Mouse (Mus musculus): ENCODE data around the gene Dtx2. TPM values are rescaled to one million over a fixed set of nuclear protein-coding genes. Genes with fewer than 3 reads are reported as not detected.

The Dtx2 gene
- polyA plus RNA-seq (2012; ENCODE audit: low replicate concordance): 22.8 and 36.0 TPM in 2 replicates

DNA sequence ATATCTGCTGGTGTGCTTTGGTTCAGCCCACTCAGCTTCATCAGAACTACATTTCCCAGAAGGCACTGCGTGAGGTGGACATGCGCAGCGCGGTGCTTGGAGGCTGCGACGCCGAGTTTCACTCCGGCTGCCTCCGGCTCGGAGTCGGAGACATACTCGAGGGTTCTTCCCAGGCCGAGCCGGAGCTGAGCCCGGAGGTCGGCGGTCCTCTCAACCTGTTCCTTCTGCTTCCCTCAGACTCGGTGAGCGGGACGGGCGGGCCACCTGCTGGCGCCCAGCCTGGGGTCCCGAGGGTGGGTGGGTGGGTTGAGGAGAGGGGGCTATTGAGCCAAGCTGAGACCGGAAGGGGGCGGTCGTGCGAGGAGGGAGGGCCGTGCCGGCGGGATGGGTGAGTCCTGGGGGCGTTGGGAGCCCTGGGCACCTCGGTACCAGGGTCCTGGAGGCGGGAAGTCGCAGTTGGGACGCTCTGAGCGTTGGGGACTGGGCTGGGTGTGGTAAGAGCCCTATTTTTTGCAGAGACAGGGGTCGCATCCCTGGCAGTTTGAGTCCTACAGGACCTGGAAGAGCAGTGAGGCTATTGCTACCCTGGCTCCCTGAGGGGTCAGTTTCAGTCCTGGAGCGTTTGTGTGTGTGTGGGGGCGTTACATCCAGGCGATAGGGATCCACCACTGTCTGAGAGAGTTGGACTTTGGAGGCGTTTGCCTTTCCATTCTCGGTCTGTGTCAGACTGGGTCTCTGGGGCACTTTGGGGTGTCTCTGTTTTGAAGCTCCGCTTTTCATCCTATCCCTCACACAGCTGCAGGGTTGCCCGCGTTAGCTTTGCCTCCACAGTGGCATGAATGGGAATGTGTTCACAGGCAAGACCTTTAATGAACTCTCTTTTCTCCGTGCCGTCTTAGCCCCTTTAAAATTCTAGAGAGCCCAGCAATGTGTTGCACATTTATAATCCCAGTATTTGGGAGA lies at the start of gene Dtx2:
Dtx2 (plus strand) TSS at position 76 of the 963 bp plus-strand sequence.

DNA sequence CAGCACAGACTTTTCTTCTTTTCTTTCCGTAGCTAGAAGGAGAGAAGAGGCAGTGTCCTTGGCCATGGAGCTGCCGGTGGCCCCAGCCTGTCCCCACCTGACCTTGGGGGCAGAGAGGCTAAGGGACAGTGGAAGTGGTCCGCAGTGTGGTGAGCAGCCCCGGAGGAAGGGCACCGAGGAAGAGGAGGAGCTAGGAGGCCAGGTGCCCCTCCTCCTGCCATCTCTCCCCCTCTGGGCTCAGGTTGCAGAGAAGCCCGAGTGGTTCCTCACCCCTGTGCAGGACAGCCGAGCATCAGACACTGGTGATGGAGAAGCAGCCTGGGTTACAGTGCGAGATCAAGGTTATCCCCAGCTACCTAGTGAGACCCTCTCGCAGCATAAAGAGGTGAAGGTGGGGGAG lies 20.2 kb upstream of the Dtx2 start, which contains the start of gene Ssc4d:
Ssc4d (minus strand) TSS at position 167 of the 400 bp plus-strand sequence.

DNA sequence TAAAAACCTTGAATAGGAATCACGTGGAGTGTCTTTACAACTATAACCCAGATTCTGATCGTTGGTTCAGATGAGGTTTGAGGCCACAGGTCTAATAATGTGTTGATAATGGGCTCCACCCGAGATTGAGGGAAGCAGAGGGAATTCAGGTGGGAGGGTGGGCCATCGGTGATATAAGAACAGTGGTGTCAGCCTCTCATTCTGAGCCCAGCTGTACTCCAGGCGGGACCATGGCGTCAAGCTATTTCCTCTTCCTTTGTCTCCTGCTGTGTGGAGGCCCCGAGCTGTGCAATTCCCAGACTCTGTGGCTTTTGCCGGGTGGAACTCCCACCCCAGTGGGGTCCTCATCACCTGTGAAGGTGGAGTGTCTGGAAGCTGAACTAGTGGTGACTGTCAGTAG lies 14.7 kb upstream of the Dtx2 start, which contains the start of gene Zp3:
Zp3 (plus strand) TSS at position 196 of the 400 bp plus-strand sequence.

DNA sequence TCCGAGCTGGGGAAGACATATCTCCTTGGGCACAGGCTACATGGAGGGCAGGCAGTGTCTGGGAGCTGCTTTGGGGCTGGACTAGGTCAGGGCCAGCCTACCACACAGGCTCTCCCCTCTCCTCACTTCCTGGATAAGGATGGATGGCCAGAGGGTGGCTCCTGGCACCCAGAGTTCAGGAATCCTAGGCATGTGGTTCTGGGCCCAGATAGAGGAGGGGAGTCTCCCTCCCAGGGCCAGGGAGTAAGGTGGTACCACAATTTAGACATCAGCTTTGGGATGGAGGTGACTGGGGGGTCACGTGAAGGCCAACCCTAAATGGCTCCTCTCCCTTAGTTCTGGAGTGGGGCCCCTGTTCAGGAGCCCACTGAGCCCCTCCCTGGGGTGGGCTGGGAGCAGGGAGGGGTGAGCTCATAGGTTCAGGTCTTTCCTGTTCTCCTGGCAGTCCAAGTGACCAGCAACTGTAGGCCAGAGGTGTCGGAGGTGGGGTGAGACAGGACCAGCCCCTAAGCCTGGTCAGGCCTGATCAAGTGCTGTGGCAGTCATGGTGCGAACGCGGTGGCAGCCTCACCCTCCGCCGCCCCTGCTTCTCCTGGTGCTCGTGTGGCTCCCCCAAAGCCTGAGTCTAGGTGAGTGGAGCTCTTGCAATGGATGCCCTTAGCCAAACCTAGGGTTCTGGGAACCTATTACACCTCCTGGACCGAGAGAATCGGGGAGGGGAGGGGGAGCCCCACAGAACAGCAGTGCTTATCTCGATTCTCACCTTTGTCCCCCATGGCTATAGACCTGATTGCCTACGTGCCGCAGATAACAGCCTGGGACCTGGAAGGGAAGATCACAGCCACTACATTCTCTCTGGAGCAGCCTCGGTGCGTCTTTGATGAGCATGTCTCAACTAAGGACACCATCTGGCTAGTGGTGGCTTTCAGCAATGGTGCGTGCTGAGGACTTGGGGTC lies 43.9 kb downstream of the Dtx2 start, which contains the start of gene Upk3b:
Upk3b (plus strand) TSS at position 239 of the 957 bp plus-strand sequence.

GRCm38 (mm10) chr5:136054301-136055077 lies 59.9 kb downstream of the Dtx2 start, which contains the start of gene Upk3bl:
Gene Upk3bl, plus strand, starts transcription at chr5:136054492.

Other genes with a start within 250 kb of the Dtx2 start
- gene Styxl1, start 216.4 kb upstream of the Dtx2 start, polyA plus RNA-seq (2012; ENCODE audit: low replicate concordance): not detected in 2 replicates
- 199 and 638 TPM in 2 replicates for gene Mdh2, start 216.3 kb upstream of the Dtx2 start, polyA plus RNA-seq (2012; ENCODE audit: low replicate concordance)
- gene Srrm3, start 187.9 kb upstream of the Dtx2 start, polyA plus RNA-seq (2012; ENCODE audit: low replicate concordance): not detected in 2 replicates
- 0.27 and 0.68 TPM in 2 replicates for gene Hspb1, start 106.9 kb upstream of the Dtx2 start, polyA plus RNA-seq (2012; ENCODE audit: low replicate concordance)
- gene Ywhag, start 60.2 kb upstream of the Dtx2 start, polyA plus RNA-seq (2012; ENCODE audit: low replicate concordance): 66.6 and 168 TPM in 2 replicates
- 0.08 and 0.55 TPM in 2 replicates for gene Ssc4d, start 20.3 kb upstream of the Dtx2 start, polyA plus RNA-seq (2012; ENCODE audit: low replicate concordance)
- gene Zp3, start 14.7 kb upstream of the Dtx2 start, polyA plus RNA-seq (2012; ENCODE audit: low replicate concordance): not detected in 2 replicates
- 0.14 and 0.20 TPM in 2 replicates for gene Upk3b, start 43.7 kb downstream of the Dtx2 start, polyA plus RNA-seq (2012; ENCODE audit: low replicate concordance)
- not detected in 2 replicates for gene Upk3bl, start 59.7 kb downstream of the Dtx2 start, polyA plus RNA-seq (2012; ENCODE audit: low replicate concordance)
- gene Rasa4, start 89.1 kb downstream of the Dtx2 start, polyA plus RNA-seq (2012; ENCODE audit: low replicate concordance): 8.1 and 9.3 TPM in 2 replicates
- 16.3 and 42.3 TPM in 2 replicates for gene Polr2j, start 121.8 kb downstream of the Dtx2 start, polyA plus RNA-seq (2012; ENCODE audit: low replicate concordance)
- gene Lrwd1, start 141.3 kb downstream of the Dtx2 start, polyA plus RNA-seq (2012; ENCODE audit: low replicate concordance): 98.4 and 153 TPM in 2 replicates
- gene Alkbh4, start 141.3 kb downstream of the Dtx2 start, polyA plus RNA-seq (2012; ENCODE audit: low replicate concordance): 36.7 and 46.7 TPM in 2 replicates
- gene Orai2, start 175.9 kb downstream of the Dtx2 start, polyA plus RNA-seq (2012; ENCODE audit: low replicate concordance): 16.6 and 22.8 TPM in 2 replicates
- gene Prkrip1, start 204.2 kb downstream of the Dtx2 start, polyA plus RNA-seq (2012; ENCODE audit: low replicate concordance): 15.0 and 69.6 TPM in 2 replicates